Mouse (Mus musculus) thymus, adult 2 months (tissue): ENCODE data around the gene Ogfod1.
"Not testable (repeated sequence)": the region's sequence is repeated elsewhere in the genome, so short reads cannot be mapped to it uniquely, and the experiment has no call there.

Source experiments
- CTCF ChIP-seq: fragments of 200-500 bp; IDR thresholded peaks from 2 replicates; pipeline ENCODE4 v1.5.1; 2012; ENCODE audit warnings: mild to moderate bottlenecking, control low read depth, low read length, moderate library complexity, borderline replicate concordance; ENCODE audit not compliant: control insufficient read depth, poor library complexity, insufficient read depth; ENCODE audit errors: extremely low read depth
- POLR2A ChIP-seq: fragments of 200-500 bp; IDR thresholded peaks from 2 replicates; pipeline ENCODE4 v1.6.1; 2012; ENCODE audit warnings: mild to moderate bottlenecking, low read length, control low read depth, moderate library complexity; ENCODE audit not compliant: control insufficient read depth, poor library complexity, insufficient read depth; ENCODE audit errors: extremely low read depth

DNA sequence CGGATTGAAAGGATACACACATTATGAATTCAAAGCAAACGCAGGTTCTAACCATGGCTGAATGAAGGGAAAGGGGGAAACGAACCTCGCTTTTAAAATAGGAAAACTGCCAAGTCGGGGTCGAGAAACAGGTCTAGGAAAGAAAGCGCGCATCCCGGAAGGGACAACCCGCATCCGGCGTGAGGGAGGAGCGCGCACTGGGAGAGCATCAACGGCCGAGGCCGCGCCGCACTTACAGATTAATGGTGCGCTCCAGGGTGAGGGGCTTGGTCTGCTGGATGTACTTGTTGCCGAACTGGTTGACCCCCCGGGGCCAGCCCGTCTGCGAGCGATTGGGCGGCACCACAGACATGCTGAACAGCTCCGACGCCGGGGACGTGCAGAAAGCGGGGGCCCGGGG is 457 bp upstream of the Ogfod1 start:
- TF ChIP-seq CTCF, POLR2A: not testable (repeated sequence)
